Mouse (Mus musculus): ENCODE measurements at regions not wholly inside any gene's neighbourhood (a gene's known extent, or its start where the extent isn't known, plus 50 kb on each side); places are given as distances from the start of the nearest gene placed in this dataset.

DNA sequence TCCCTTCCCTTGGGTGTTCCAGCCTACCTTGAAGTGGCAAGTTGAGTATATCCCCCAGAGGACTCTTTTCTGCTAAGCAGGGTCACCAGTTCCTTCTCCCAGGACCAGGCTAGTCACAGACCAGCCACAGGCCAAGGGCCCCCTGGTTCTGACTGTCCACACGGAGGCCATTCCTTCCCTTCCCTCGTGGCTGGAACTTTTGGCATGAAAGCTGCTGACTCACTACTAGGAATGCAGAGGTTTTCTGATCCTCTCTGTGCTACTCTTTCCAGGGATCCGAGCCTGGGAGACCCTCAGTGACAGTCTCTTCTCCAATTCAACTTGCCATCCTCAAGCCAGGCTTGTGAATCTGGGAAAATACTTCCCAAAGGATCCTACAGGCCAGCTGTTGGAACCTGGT is 59.1 kb upstream of the Ptprt start:
- TF ChIP-seq POLR2A (IDR thresholded peaks at IDR 0.05; ENCODE audit: borderline replicate concordance, extremely low read depth, insufficient read depth, insufficient read length, poor library complexity, severe bottlenecking) (no peak), CTCF (IDR thresholded peaks at IDR 0.05; ENCODE audit: borderline replicate concordance, extremely low read depth, insufficient read depth, insufficient read length) (no peak)

DNA sequence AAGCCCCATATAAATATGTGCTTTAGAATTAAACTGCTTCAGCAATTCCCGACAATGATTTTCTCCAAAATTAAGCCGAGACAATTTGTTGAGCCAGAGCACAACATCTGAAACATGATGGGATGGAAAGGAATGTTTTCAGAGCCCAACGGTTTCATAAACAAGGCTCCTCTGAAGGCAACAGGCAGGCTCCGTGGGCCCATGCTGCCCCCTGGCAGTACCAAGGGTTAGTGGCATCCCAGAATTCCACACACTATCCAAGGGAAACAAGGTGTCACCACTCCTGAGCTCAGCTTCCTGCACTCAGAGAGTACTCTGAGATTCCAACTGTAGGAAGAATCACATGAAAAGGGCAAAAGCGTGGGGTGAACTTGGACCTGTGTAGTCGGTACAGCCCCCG is 57.5 kb upstream of the Ptprt start:
- peak; percentile 52; the same call in 1 of the 2 replicates for TF ChIP-seq CTCF (IDR thresholded peaks at IDR 0.05; ENCODE audit: borderline replicate concordance, extremely low read depth, insufficient read depth, insufficient read length)
- TF ChIP-seq POLR2A (IDR thresholded peaks at IDR 0.05; ENCODE audit: borderline replicate concordance, extremely low read depth, insufficient read depth, insufficient read length, poor library complexity, severe bottlenecking), result no peak
- peak; percentile 41 for DNase-seq (ENCODE audit: low read depth)

More for the DNA sequence above, 59.1 kb upstream of the Ptprt start:
- no peak for DNase-seq (ENCODE audit: low read depth)

DNA sequence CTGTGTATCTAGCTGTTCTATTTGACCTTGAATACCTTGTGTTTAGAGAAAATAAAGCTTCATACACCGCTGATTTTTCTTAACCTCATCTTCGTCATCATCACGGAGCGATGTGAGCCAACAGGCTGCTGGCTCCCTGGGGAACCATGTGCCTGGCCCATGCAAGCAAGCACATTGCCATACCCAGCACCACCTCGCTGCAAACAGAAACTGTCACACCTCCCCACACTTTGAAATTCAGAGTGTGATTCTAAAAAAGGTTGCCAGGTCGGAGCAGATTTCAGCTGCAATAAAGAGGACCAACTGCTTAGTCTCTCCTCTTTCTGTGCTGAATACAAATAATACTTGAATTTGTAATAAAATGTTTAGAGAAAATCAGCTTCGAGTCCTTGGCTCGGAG is 54.0 kb upstream of the Ptprt start:
- DNase-seq (ENCODE audit: low read depth), result peak; percentile 10
- no peak for TF ChIP-seq POLR2A (IDR thresholded peaks at IDR 0.05; ENCODE audit: borderline replicate concordance, extremely low read depth, insufficient read depth, insufficient read length, poor library complexity, severe bottlenecking)
- TF ChIP-seq CTCF (IDR thresholded peaks at IDR 0.05; ENCODE audit: borderline replicate concordance, extremely low read depth, insufficient read depth, insufficient read length), result no peak

DNA sequence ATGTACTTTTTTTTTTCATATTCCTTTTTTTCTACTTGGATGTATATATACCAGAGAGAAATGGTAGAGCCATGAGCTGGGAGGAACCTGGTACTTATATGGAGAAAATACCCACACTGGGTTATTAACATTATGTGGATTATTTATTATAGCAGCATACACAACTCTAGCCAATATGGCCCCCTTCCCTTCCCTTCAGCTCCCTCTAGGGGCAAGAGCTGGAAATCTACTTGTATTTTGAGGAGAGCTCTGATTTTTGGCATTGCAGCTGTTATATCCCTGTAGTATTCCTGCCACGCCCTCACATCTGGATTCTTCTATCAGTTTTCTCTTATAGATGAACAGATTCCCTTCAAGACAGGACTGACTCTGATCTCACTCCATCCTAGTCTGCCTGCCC is 52.0 kb upstream of the Ptprt start:
- DNase-seq (ENCODE audit: low read depth), result no peak
- TF ChIP-seq CTCF (IDR thresholded peaks at IDR 0.05; ENCODE audit: borderline replicate concordance, extremely low read depth, insufficient read depth, insufficient read length) (peak; percentile 45; the same call in 1 of the 2 replicates), POLR2A (IDR thresholded peaks at IDR 0.05; ENCODE audit: borderline replicate concordance, extremely low read depth, insufficient read depth, insufficient read length, poor library complexity, severe bottlenecking) (no peak)

DNA sequence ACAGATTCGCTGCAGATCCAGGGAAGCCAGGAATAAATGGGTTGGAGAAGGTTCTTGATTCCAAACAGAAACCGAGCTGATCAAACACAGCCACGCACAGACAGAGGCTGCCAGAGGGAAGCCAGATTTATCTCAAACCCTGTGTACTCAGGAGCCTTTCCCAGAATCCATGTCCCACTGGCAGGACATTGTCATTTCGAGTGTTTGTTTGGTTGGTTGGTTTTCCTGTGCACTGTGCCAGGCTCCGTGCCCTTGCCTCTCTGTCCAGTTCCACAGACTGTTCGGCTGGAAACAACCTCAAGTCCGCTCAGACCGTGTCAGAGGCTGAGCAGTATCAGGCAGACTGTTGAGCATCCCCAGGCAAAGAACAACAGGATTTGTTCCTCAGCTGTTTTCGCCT is 51.4 kb upstream of the Ptprt start:
- no peak for DNase-seq (ENCODE audit: low read depth)
- TF ChIP-seq CTCF (IDR thresholded peaks at IDR 0.05; ENCODE audit: borderline replicate concordance, extremely low read depth, insufficient read depth, insufficient read length), result no peak
- TF ChIP-seq POLR2A (IDR thresholded peaks at IDR 0.05; ENCODE audit: borderline replicate concordance, extremely low read depth, insufficient read depth, insufficient read length, poor library complexity, severe bottlenecking), result no peak
